Mouse (Mus musculus): ENCODE data around the gene Arid1b. TPM values are rescaled to one million over a fixed set of nuclear protein-coding genes. Genes with fewer than 3 reads are reported as not detected.
A peak's percentile ranks its signal among the peaks of the same experiment; 100 is the strongest.

The Arid1b gene
- total and polyA plus RNA-seq, 3 experiments = 11.6 to 49.1 (median 32.4) TPM

- TF ChIP-seq POLR2AphosphoS5 (IDR thresholded peaks at IDR 0.05; ENCODE audit: insufficient replicate concordance, low read depth, low read length) (no peak), CTCF (IDR thresholded peaks at IDR 0.05; ENCODE audit: low read depth, low read length) (peak; percentile 51; the same call in 1 of the 2 replicates)
- Histone ChIP-seq H3K9me3 (replicated peaks) (no peaks in the 10 kb centered on the region), H3K4me1 (ENCODE audit: insufficient read depth, low read depth, low read length) (peaks cover 4% of the 10 kb centered on the region; the same call in 1 of the 2 replicates), H3K36me3 (replicated peaks) (peaks cover 21% of the 10 kb centered on the region), H3K4me3 (ENCODE audit: low read depth, low read length) (no peak overlapping the region), H3K27me3 (ENCODE audit: insufficient read depth, low read length) (no peaks in the 10 kb centered on the region)
- ATAC-seq (ENCODE audit: extremely low read depth, insufficient number of reproducible peaks, low FRiP score, poor library complexity, severe bottlenecking) (peak; percentile 54), DNase-seq (ENCODE audit: low spot score) (peak; percentile 57)
These were observed 207.9 kb downstream of the Arid1b start for GRCm38 (mm10) chr17:5201859-5202598.

GRCm38 (mm10) chr17:5202756-5203155, 208.6 kb downstream of the Arid1b start:
- TF ChIP-seq CTCF (IDR thresholded peaks at IDR 0.05; ENCODE audit: low read depth, low read length) = no peak
- no peak for TF ChIP-seq GATA1 (IDR thresholded peaks at IDR 0.05; ENCODE audit: borderline replicate concordance, low read length)
- no peak for TF ChIP-seq GATA2 (IDR thresholded peaks at IDR 0.05; ENCODE audit: borderline replicate concordance, low read depth, low read length)
- TF ChIP-seq POLR2AphosphoS5 (IDR thresholded peaks at IDR 0.05; ENCODE audit: insufficient replicate concordance, low read depth, low read length) = no peak
- no peak for TF ChIP-seq TAL1 (conservative IDR thresholded peaks at IDR 0.05; ENCODE audit: low read depth, low read length)
- no peak for ATAC-seq (ENCODE audit: extremely low read depth, insufficient number of reproducible peaks, low FRiP score, poor library complexity, severe bottlenecking)
- no peak for DNase-seq (ENCODE audit: low spot score)
- no peak overlapping the region for H3K4me3 ChIP-seq (ENCODE audit: low read depth, low read length)
- peaks cover 4% of the 10 kb centered on the region; the same call in 1 of the 2 replicates for H3K4me1 ChIP-seq (ENCODE audit: insufficient read depth, low read depth, low read length)
- no peaks in the 10 kb centered on the region for H3K9me3 ChIP-seq (replicated peaks)
- H3K27me3 ChIP-seq (ENCODE audit: insufficient read depth, low read length) = no peaks in the 10 kb centered on the region
- H3K36me3 ChIP-seq (replicated peaks) = peaks cover 20% of the 10 kb centered on the region

- H3K4me1 ChIP-seq (ENCODE audit: insufficient read depth, low read depth, low read length) = peaks cover 4% of the 10 kb centered on the region; the same call in 1 of the 2 replicates
- H3K27me3 ChIP-seq (ENCODE audit: insufficient read depth, low read length) = no peaks in the 10 kb centered on the region
- DNase-seq (ENCODE audit: low spot score) = no peak
- ATAC-seq (ENCODE audit: extremely low read depth, insufficient number of reproducible peaks, low FRiP score, poor library complexity, severe bottlenecking) = no peak
- no peak overlapping the region for H3K4me3 ChIP-seq (ENCODE audit: low read depth, low read length)
- TF ChIP-seq GATA1 (IDR thresholded peaks at IDR 0.05; ENCODE audit: borderline replicate concordance, low read length) = no peak
- no peak for TF ChIP-seq CTCF (IDR thresholded peaks at IDR 0.05; ENCODE audit: low read depth, low read length)
- no peak for TF ChIP-seq GATA2 (IDR thresholded peaks at IDR 0.05; ENCODE audit: borderline replicate concordance, low read depth, low read length)
- TF ChIP-seq POLR2AphosphoS5 (IDR thresholded peaks at IDR 0.05; ENCODE audit: insufficient replicate concordance, low read depth, low read length) = no peak
- no peak for TF ChIP-seq TAL1 (conservative IDR thresholded peaks at IDR 0.05; ENCODE audit: low read depth, low read length)
- peaks cover 15% of the 10 kb centered on the region for H3K36me3 ChIP-seq (replicated peaks)
- no peaks in the 10 kb centered on the region for H3K9me3 ChIP-seq (replicated peaks)
These were observed 209.4 kb downstream of the Arid1b start for GRCm38 (mm10) chr17:5203346-5204102.

GRCm38 (mm10) chr17:5204103-5204665, 210.1 kb downstream of the Arid1b start:
- peaks cover 4% of the 10 kb centered on the region; the same call in 1 of the 2 replicates for H3K4me1 ChIP-seq (ENCODE audit: insufficient read depth, low read depth, low read length)
- H3K27me3 ChIP-seq (ENCODE audit: insufficient read depth, low read length) = no peaks in the 10 kb centered on the region
- peaks cover 15% of the 10 kb centered on the region for H3K36me3 ChIP-seq (replicated peaks)
- TF ChIP-seq TAL1 (conservative IDR thresholded peaks at IDR 0.05; ENCODE audit: low read depth, low read length) (no peak), GATA2 (IDR thresholded peaks at IDR 0.05; ENCODE audit: borderline replicate concordance, low read depth, low read length) (no peak), GATA1 (IDR thresholded peaks at IDR 0.05; ENCODE audit: borderline replicate concordance, low read length) (no peak), POLR2AphosphoS5 (IDR thresholded peaks at IDR 0.05; ENCODE audit: insufficient replicate concordance, low read depth, low read length) (no peak), CTCF (IDR thresholded peaks at IDR 0.05; ENCODE audit: low read depth, low read length) (no peak)
- DNase-seq (ENCODE audit: low spot score) (no peak), ATAC-seq (ENCODE audit: extremely low read depth, insufficient number of reproducible peaks, low FRiP score, poor library complexity, severe bottlenecking) (no peak)
- no peaks in the 10 kb centered on the region for H3K9me3 ChIP-seq (replicated peaks)
- no peak overlapping the region for H3K4me3 ChIP-seq (ENCODE audit: low read depth, low read length)

- peaks cover 15% of the 10 kb centered on the region for H3K36me3 ChIP-seq (replicated peaks)
- no peak overlapping the region for H3K4me3 ChIP-seq (ENCODE audit: low read depth, low read length)
- TF ChIP-seq GATA1 (IDR thresholded peaks at IDR 0.05; ENCODE audit: borderline replicate concordance, low read length) (no peak), CTCF (IDR thresholded peaks at IDR 0.05; ENCODE audit: low read depth, low read length) (no peak), GATA2 (IDR thresholded peaks at IDR 0.05; ENCODE audit: borderline replicate concordance, low read depth, low read length) (no peak), TAL1 (conservative IDR thresholded peaks at IDR 0.05; ENCODE audit: low read depth, low read length) (no peak), POLR2AphosphoS5 (IDR thresholded peaks at IDR 0.05; ENCODE audit: insufficient replicate concordance, low read depth, low read length) (no peak)
- DNase-seq (ENCODE audit: low spot score) (no peak), ATAC-seq (ENCODE audit: extremely low read depth, insufficient number of reproducible peaks, low FRiP score, poor library complexity, severe bottlenecking) (no peak)
- no peaks in the 10 kb centered on the region for H3K9me3 ChIP-seq (replicated peaks)
- H3K4me1 ChIP-seq (ENCODE audit: insufficient read depth, low read depth, low read length) = peaks cover 4% of the 10 kb centered on the region; the same call in 1 of the 2 replicates
- H3K27me3 ChIP-seq (ENCODE audit: insufficient read depth, low read length) = no peaks in the 10 kb centered on the region
These were observed 211.0 kb downstream of the Arid1b start for GRCm38 (mm10) chr17:5205163-5205581.

DNA sequence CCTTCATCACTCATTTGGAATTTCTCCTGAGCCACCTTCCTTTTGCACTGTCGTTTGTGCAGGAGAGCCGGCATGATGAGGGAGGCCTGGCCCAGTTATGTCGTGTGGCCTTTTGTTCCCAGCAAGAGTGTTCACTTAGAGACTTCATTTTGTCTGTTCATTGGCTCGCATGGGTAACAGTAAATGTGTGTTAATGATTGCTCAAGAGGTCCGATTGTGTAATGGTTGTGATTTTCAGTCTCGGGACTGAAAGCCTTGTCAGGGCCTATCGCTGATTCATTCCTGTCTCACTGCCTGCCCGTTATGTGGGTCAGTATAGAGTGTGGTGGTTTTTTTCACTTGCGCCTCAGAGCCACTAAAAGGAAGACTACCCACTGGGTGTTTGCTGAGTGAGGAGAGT, 212.6 kb downstream of the Arid1b start:
- ATAC-seq (ENCODE audit: extremely low read depth, insufficient number of reproducible peaks, low FRiP score, poor library complexity, severe bottlenecking) (no peak), DNase-seq (ENCODE audit: low spot score) (no peak)
- Histone ChIP-seq H3K4me1 (ENCODE audit: insufficient read depth, low read depth, low read length) (peaks cover 4% of the 10 kb centered on the region; the same call in 1 of the 2 replicates), H3K9me3 (replicated peaks) (no peaks in the 10 kb centered on the region), H3K36me3 (replicated peaks) (peaks cover 20% of the 10 kb centered on the region), H3K27me3 (ENCODE audit: insufficient read depth, low read length) (no peaks in the 10 kb centered on the region), H3K4me3 (ENCODE audit: low read depth, low read length) (no peak overlapping the region)
- TF ChIP-seq POLR2AphosphoS5 (IDR thresholded peaks at IDR 0.05; ENCODE audit: insufficient replicate concordance, low read depth, low read length) = no peak
- no peak for TF ChIP-seq GATA1 (IDR thresholded peaks at IDR 0.05; ENCODE audit: borderline replicate concordance, low read length)
